Mouse (Mus musculus) G1E (cell line): ENCODE measurements around the gene Nme1.

Source experiments
- CTCF ChIP-seq: IDR thresholded peaks from 2 replicates; pipeline ENCODE4 v1.5.1; 2012; ENCODE audit warnings: low read depth, low read length, inconsistent platforms, mixed read lengths
- GATA1 ChIP-seq: IDR thresholded peaks from 2 replicates; pipeline ENCODE4 v1.6.1; 2012; ENCODE audit warnings: borderline replicate concordance, low read length, inconsistent platforms, mixed read lengths
- GATA2 ChIP-seq: IDR thresholded peaks from 2 replicates; pipeline ENCODE4 v1.6.1; 2012; ENCODE audit warnings: low read depth, low read length, inconsistent platforms, borderline replicate concordance
- POLR2AphosphoS5 ChIP-seq: IDR thresholded peaks from 2 replicates; pipeline ENCODE4 v1.6.1; 2012; ENCODE audit warnings: low read depth, low read length, inconsistent platforms; ENCODE audit not compliant: insufficient replicate concordance

GRCm38 (mm10) chr11:93944986-93945385 lies 23.3 kb downstream of the Nme1 start:
- TF ChIP-seq CTCF = no peak
- TF ChIP-seq GATA1 = no peak
- no peak for TF ChIP-seq GATA2
- no peak for TF ChIP-seq POLR2AphosphoS5
